Comparison of ENCODE assay signal across 17 mouse cellular contexts in the genomic region with DNA sequence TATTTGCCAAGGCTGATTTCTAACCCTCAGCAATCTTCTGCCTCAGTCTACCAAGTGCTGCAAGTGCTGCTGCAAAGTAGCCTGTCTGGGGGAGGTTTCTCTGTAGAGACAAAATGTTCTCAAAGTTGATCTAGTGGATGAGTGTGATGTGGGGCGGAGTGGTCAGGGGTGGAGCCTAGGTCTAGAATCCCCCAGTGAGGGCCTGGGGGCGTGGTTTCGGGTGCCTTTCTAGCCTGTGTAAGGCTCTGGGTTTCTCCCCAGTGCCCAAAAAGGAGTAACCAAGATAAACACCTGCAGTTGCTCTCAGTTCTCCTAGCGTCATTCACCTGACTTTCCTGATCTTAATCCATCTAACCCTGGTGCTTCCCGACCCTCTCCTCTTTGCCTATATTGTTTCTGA. TPM values are rescaled to one million over a fixed set of nuclear protein-coding genes. Genes with fewer than 3 reads are reported as not detected.
A peak's percentile ranks its signal among the peaks of the same experiment; 100 is the strongest.
DNase-seq lines count a peak whose midpoint lies in the region; ATAC-seq and TF ChIP-seq lines count a peak whose summit lies in the region.
"Had no signal": no experiment of that assay in that cellular context is flagged by ENCODE, and none has a peak within 500 bp of the region (broad histone marks: within the 10 kb centered on the region; RNA-seq: fewer than 3 reads in every experiment).

No protein-coding gene starts in this region.

- peaks cover 0 to 4% of the 10 kb centered on the region in 2 experiments; a peak in 2 of 4 replicates for H3K4me1 ChIP-seq in liver, embryonic 14.5 days (replicated peaks; ENCODE audit: control insufficient read depth in 2 of 2, insufficient read depth in 2 of 2, low read length in 1 of 2)
- H3K4me1 ChIP-seq in midbrain, embryonic 15.5 days, result peaks cover 8% of the 10 kb centered on the region

- H3K27ac ChIP-seq in liver, embryonic 14.5 days, result no peak overlapping the region
- H3K27ac ChIP-seq in midbrain, embryonic 15.5 days, result no peak overlapping the region
- H3K27ac ChIP-seq: forebrain, embryonic 10.5 days; heart, embryonic 15.5 days; hindbrain, embryonic 15.5 days; kidney, postnatal 0 days had no signal

- no peak overlapping the region for H3K4me2 ChIP-seq in liver, embryonic 14.5 days (ENCODE audit: low read depth)
- no peak overlapping the region for H3K4me2 ChIP-seq in midbrain, embryonic 15.5 days
- H3K4me2 ChIP-seq: heart, embryonic 15.5 days; midbrain, embryonic 11.5 days had no signal

- no peak overlapping the region for H3K4me3 ChIP-seq in liver, embryonic 14.5 days (ENCODE audit: insufficient read depth in 1 of 2, low read depth in 2 of 2, low read length in 2 of 2)
- no peak overlapping the region for H3K4me3 ChIP-seq in midbrain, embryonic 15.5 days
- H3K4me3 ChIP-seq: forebrain, embryonic 10.5 days; heart, embryonic 15.5 days; hindbrain, embryonic 15.5 days had no signal

- no peaks in the 10 kb centered on the region for H3K36me3 ChIP-seq in liver, embryonic 14.5 days (replicated peaks; ENCODE audit: control insufficient read depth, insufficient read depth, low read depth)
- H3K36me3 ChIP-seq in midbrain, embryonic 15.5 days (replicated peaks), result no peaks in the 10 kb centered on the region
- H3K36me3 ChIP-seq: forebrain, embryonic 10.5 days; heart, embryonic 15.5 days; hindbrain, embryonic 15.5 days had no signal

- WGBS in liver, embryonic 14.5 days (ENCODE audit: insufficient replicate concordance), result 15% methylated on average over 5 of the region's 5 CpGs
- 23% methylated on average over 5 of the region's 5 CpGs for WGBS in midbrain, embryonic 15.5 days

- ATAC-seq in liver, embryonic 14.5 days (ENCODE audit: insufficient read depth), result peak; percentile 70
- no peak for ATAC-seq in midbrain, embryonic 15.5 days (replicated peaks)
- ATAC-seq in erythroblast, adult 5-6 weeks (replicated peaks; ENCODE audit: low FRiP score, poor library complexity, severe bottlenecking), result no peak

- no peak for TF ChIP-seq CTCF in liver, embryonic 14.5 days (IDR thresholded peaks at IDR 0.05; ENCODE audit: low read depth)

- no peak for TF ChIP-seq EP300 in liver, embryonic 14.5 days (IDR thresholded peaks at IDR 0.05; ENCODE audit: low read depth)

- DNase-seq in spleen, postnatal 36 days (ENCODE audit: low spot score in 2 of 2), result peak; percentile 12 to 13
- no peak for DNase-seq in spleen, adult 12 weeks (ENCODE audit: low spot score)
- DNase-seq in c-Kit-positive CD71-negative TER-119-negative erythroid progenitor cells, embryonic 14.5 days (ENCODE audit: low read depth), result peak; percentile 49
- DNase-seq in liver, embryonic 14.5 days (ENCODE audit: low read depth in 3 of 3, low spot score in 3 of 3), result peak; percentile 36 to 56 (median 40)
- peak; percentile 27 to 55 for DNase-seq in thymus, postnatal 36 days
- DNase-seq: adrenal gland, postnatal 10 days; cerebellum, postnatal 14 days; heart, adult 11 months; left cerebral cortex, postnatal 4 days; lung, postnatal 14 days had no signal

- no peaks in the 10 kb centered on the region for H3K9me3 ChIP-seq in liver, embryonic 14.5 days (ENCODE audit: control insufficient read depth, low read length)
- H3K9me3 ChIP-seq in midbrain, embryonic 15.5 days, result no peaks in the 10 kb centered on the region
- H3K9me3 ChIP-seq: forebrain, embryonic 10.5 days; heart, embryonic 15.5 days; hindbrain, embryonic 15.5 days had no signal

- H3K27me3 ChIP-seq in liver, embryonic 14.5 days (ENCODE audit: control insufficient read depth, insufficient read depth, low read length), result peaks cover 35% of the 10 kb centered on the region
- peaks cover 16% of the 10 kb centered on the region for H3K27me3 ChIP-seq in midbrain, embryonic 15.5 days (replicated peaks)

- H3K9ac ChIP-seq in liver, embryonic 14.5 days (replicated peaks), result no peak overlapping the region
- H3K9ac ChIP-seq in midbrain, embryonic 15.5 days, result no peak overlapping the region
- H3K9ac ChIP-seq: heart, embryonic 15.5 days; hindbrain, embryonic 15.5 days had no signal

RNA-seq across cellular contexts. Expression of gene Onecut3, which starts 13.6 kb away (rescaled TPM):
- 0.02 TPM in 2 replicates for polyA plus RNA-seq in liver, embryonic 14.5 days (2012; rRNA removed)
- not detected in 2 replicates for polyA plus RNA-seq in liver, embryonic 14.5 days (2014; fragmentation: Nextera tagmentation; extraction: Ambion mirVana)
- polyA plus RNA-seq in midbrain, embryonic 15.5 days (2015; fragmentation: Nextera tagmentation; extraction: Ambion mirVana), result 1.9 and 2.6 TPM in 2 replicates
- total RNA-seq in erythroblast, adult 5-6 weeks (2015; ENCODE audit: low replicate concordance), result not detected in 2 replicates
- total RNA-seq in erythroblast, adult 5-6 weeks (2017; ENCODE audit: low replicate concordance), result not detected in 2 replicates
- total RNA-seq: adrenal gland, postnatal 10 days had no signal
- polyA plus RNA-seq: heart, embryonic 15.5 days; kidney, postnatal 0 days had no signal

RNA-seq across cellular contexts. Expression of gene Tcf3, which starts 47.6 kb away (rescaled TPM):
- polyA plus RNA-seq in liver, embryonic 14.5 days (2012; rRNA removed), result 54.7 and 74.7 TPM in 2 replicates
- polyA plus RNA-seq in liver, embryonic 14.5 days (2014; fragmentation: Nextera tagmentation; extraction: Ambion mirVana), result 41.9 and 55.4 TPM in 2 replicates
- 44.9 and 55.8 TPM in 2 replicates for polyA plus RNA-seq in midbrain, embryonic 15.5 days (2015; fragmentation: Nextera tagmentation; extraction: Ambion mirVana)
- total RNA-seq in erythroblast, adult 5-6 weeks (2015; ENCODE audit: low replicate concordance), result 30.7 and 31.1 TPM in 2 replicates
- total RNA-seq in erythroblast, adult 5-6 weeks (2017; ENCODE audit: low replicate concordance), result 27.9 and 39.6 TPM in 2 replicates

RNA-seq across cellular contexts. Expression of gene Atp8b3, which starts 57.9 kb away (rescaled TPM):
- 0.01 and 0.02 TPM in 2 replicates for polyA plus RNA-seq in liver, embryonic 14.5 days (2012; rRNA removed)
- 0.05 TPM in 1 of 2 replicates, not detected in the other for polyA plus RNA-seq in liver, embryonic 14.5 days (2014; fragmentation: Nextera tagmentation; extraction: Ambion mirVana)
- polyA plus RNA-seq in midbrain, embryonic 15.5 days (2015; fragmentation: Nextera tagmentation; extraction: Ambion mirVana), result 0.90 and 1.2 TPM in 2 replicates
- not detected in 2 replicates for total RNA-seq in erythroblast, adult 5-6 weeks (2015; ENCODE audit: low replicate concordance)
- total RNA-seq in erythroblast, adult 5-6 weeks (2017; ENCODE audit: low replicate concordance), result 0.43 TPM in 1 of 2 replicates, not detected in the other
